ENCODE assay signal across 11 mouse cellular contexts in genomic region chr5:139546336-139546770, GRCm38 (mm10). TPM values are rescaled to one million over a fixed set of nuclear protein-coding genes. Genes with fewer than 3 reads are reported as not detected.
DNase-seq lines count a peak whose midpoint lies in the region; ATAC-seq lines count a peak whose summit lies in the region.
"Had no signal": no experiment of that assay in that cellular context is flagged by ENCODE, and none has a peak within 500 bp of the region (broad histone marks: within the 10 kb centered on the region; RNA-seq: fewer than 3 reads in every experiment).

No protein-coding gene starts in this region.

- no peaks in the 10 kb centered on the region for H3K36me3 ChIP-seq in heart, embryonic 12.5 days
- H3K36me3 ChIP-seq in heart, embryonic 11.5 days (ENCODE audit: control insufficient read depth, insufficient read depth, low read length): no peaks in the 10 kb centered on the region
- no peaks in the 10 kb centered on the region for H3K36me3 ChIP-seq in forebrain, embryonic 13.5 days (ENCODE audit: poor library complexity, severe bottlenecking)
- H3K36me3 ChIP-seq in midbrain, embryonic 12.5 days: no peaks in the 10 kb centered on the region

- H3K27ac ChIP-seq in heart, embryonic 12.5 days (ENCODE audit: poor library complexity, severe bottlenecking): no peak overlapping the region
- H3K27ac ChIP-seq in heart, embryonic 11.5 days (ENCODE audit: low read depth, low read length): no peak overlapping the region
- H3K27ac ChIP-seq in forebrain, embryonic 13.5 days: no peak overlapping the region
- H3K27ac ChIP-seq in midbrain, embryonic 12.5 days (replicated peaks): peak overlapping the region; percentile 90

- no peak overlapping the region for H3K4me2 ChIP-seq in heart, embryonic 12.5 days
- H3K4me2 ChIP-seq in heart, embryonic 11.5 days: no peak overlapping the region
- H3K4me2 ChIP-seq in forebrain, embryonic 13.5 days: peak overlapping the region; percentile 45
- H3K4me2 ChIP-seq in midbrain, embryonic 12.5 days (replicated peaks): peak overlapping the region; percentile 52
- H3K4me2 ChIP-seq: liver, embryonic 11.5 days had no signal

- no peak overlapping the region for H3K9ac ChIP-seq in heart, embryonic 12.5 days
- H3K9ac ChIP-seq in heart, embryonic 11.5 days (ENCODE audit: low read depth, low read length): no peak overlapping the region
- peak overlapping the region; percentile 44 for H3K9ac ChIP-seq in forebrain, embryonic 13.5 days
- peak overlapping the region; percentile 78 for H3K9ac ChIP-seq in midbrain, embryonic 12.5 days (replicated peaks)

- no peaks in the 10 kb centered on the region for H3K9me3 ChIP-seq in heart, embryonic 12.5 days (replicated peaks)
- no peaks in the 10 kb centered on the region for H3K9me3 ChIP-seq in heart, embryonic 11.5 days (replicated peaks; ENCODE audit: control insufficient read depth, low read length)
- H3K9me3 ChIP-seq in forebrain, embryonic 13.5 days (replicated peaks): no peaks in the 10 kb centered on the region
- no peaks in the 10 kb centered on the region for H3K9me3 ChIP-seq in midbrain, embryonic 12.5 days

- peaks cover 96% of the 10 kb centered on the region for H3K27me3 ChIP-seq in heart, embryonic 12.5 days (replicated peaks)
- H3K27me3 ChIP-seq in heart, embryonic 11.5 days (ENCODE audit: control insufficient read depth, insufficient read depth, low read length): peaks cover 96% of the 10 kb centered on the region
- H3K27me3 ChIP-seq in forebrain, embryonic 13.5 days: peaks cover 98% of the 10 kb centered on the region
- H3K27me3 ChIP-seq in midbrain, embryonic 12.5 days: peaks cover 97% of the 10 kb centered on the region

- under 1% methylated on average over 26 of the region's 26 CpGs for WGBS in heart, embryonic 12.5 days
- 0% methylated on average over 26 of the region's 26 CpGs for WGBS in heart, embryonic 11.5 days (ENCODE audit: insufficient replicate concordance)
- WGBS in forebrain, embryonic 13.5 days: 0% methylated on average over 25 of the region's 26 CpGs
- WGBS in midbrain, embryonic 12.5 days: 0% methylated on average over 26 of the region's 26 CpGs

- DNase-seq in brain, adult 2 months (ENCODE audit: low read depth, low spot score): peak; percentile 63
- no peak for DNase-seq in MN1 (ENCODE audit: low spot score)
- no peak for DNase-seq in thymus, postnatal 10 days (ENCODE audit: low spot score in 2 of 2)
- no peak for DNase-seq in adrenal gland, postnatal 25 days

- ATAC-seq in heart, embryonic 12.5 days (ENCODE audit: insufficient number of reproducible peaks, low FRiP score): no peak
- no peak for ATAC-seq in heart, embryonic 11.5 days (replicated peaks; ENCODE audit: insufficient number of reproducible peaks, low FRiP score, low TSS enrichment)
- ATAC-seq in forebrain, embryonic 13.5 days: no peak
- ATAC-seq in midbrain, embryonic 12.5 days (ENCODE audit: low FRiP score, low read depth): no peak
- ATAC-seq: CD4-positive, CD25-positive, alpha-beta regulatory T cell, adult 4 months had no signal

- peaks cover 7% of the 10 kb centered on the region; the same call in 1 of the 2 replicates for H3K4me1 ChIP-seq in heart, embryonic 12.5 days (replicated peaks)
- H3K4me1 ChIP-seq in heart, embryonic 11.5 days (ENCODE audit: control insufficient read depth, insufficient read depth, low read length): no peaks in the 10 kb centered on the region
- peaks cover 46% of the 10 kb centered on the region for H3K4me1 ChIP-seq in forebrain, embryonic 13.5 days
- peaks cover 47% of the 10 kb centered on the region for H3K4me1 ChIP-seq in midbrain, embryonic 12.5 days

- peak overlapping the region; percentile 9; the same call in 1 of the 2 replicates for H3K4me3 ChIP-seq in heart, embryonic 12.5 days
- H3K4me3 ChIP-seq in heart, embryonic 11.5 days (ENCODE audit: low read depth, low read length): no peak overlapping the region
- peak overlapping the region; percentile 34 for H3K4me3 ChIP-seq in forebrain, embryonic 13.5 days
- H3K4me3 ChIP-seq in midbrain, embryonic 12.5 days: peak overlapping the region; percentile 56

RNA-seq across cellular contexts. Expression of gene Uncx, which starts 3.1 kb away (rescaled TPM):
- 0.09 TPM in 1 of 2 replicates, not detected in the other for polyA plus RNA-seq in heart, embryonic 12.5 days (2016; fragmentation: Nextera tagmentation; extraction: Ambion mirVana)
- polyA plus RNA-seq in heart, embryonic 11.5 days (2014; fragmentation: Nextera tagmentation; extraction: Ambion mirVana): 0.09 TPM in 1 of 2 replicates, not detected in the other
- polyA plus RNA-seq in forebrain, embryonic 13.5 days (2015; fragmentation: Nextera tagmentation; extraction: Ambion mirVana): 8.5 and 18.1 TPM in 2 replicates
- 84.9 and 90.8 TPM in 2 replicates for polyA plus RNA-seq in midbrain, embryonic 12.5 days (2016; fragmentation: Nextera tagmentation; extraction: Ambion mirVana)
- total RNA-seq in adrenal gland, postnatal 25 days (2021): not detected in 2 replicates
- polyA plus RNA-seq: CD4-positive, CD25-positive, alpha-beta regulatory T cell, adult 4 months; liver, embryonic 11.5 days; stomach, embryonic 16.5 days had no signal

Comparison
In these comparisons a context has a peak if more than half of its experiments do, and no peak if none do; other contexts are left out.
1. H3K4me2 ChIP-seq: peak in forebrain, embryonic 13.5 days (single experiment) and midbrain, embryonic 12.5 days (single experiment); none in heart, embryonic 12.5 days (single experiment) and heart, embryonic 11.5 days (single experiment).
2. H3K9ac ChIP-seq: peak in forebrain, embryonic 13.5 days (single experiment) and midbrain, embryonic 12.5 days (single experiment); none in heart, embryonic 12.5 days (single experiment) and heart, embryonic 11.5 days (single experiment).